In the genomic region with DNA sequence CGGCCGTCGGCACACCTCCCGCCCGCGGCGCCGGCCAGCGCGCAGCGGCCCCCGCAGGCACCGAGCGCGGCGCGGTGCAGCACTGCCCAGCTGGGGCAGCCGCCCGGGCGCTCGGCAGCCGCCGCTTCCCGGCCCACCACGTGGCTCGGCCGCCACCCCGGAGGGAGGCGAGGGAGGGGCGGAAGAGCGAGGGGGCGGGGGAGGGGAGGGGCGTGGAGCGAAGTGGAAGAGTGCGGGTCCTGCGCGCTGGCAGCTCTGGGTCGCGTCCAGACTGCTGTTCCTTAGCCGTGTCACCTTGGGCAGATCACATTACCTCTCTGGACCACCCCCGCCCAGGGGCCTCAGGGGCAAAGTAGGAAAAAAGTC, we compare ENCODE assay signal across 8 mouse cellular contexts. TPM values are rescaled to one million over a fixed set of nuclear protein-coding genes. Genes with fewer than 3 reads are reported as not detected.
DNase-seq lines count a peak whose midpoint lies in the region; ATAC-seq lines count a peak whose summit lies in the region.

Nkain1 (minus strand) TSS at position 126 of the 366 bp plus-strand sequence.

- no peaks in the 10 kb centered on the region for H3K27me3 ChIP-seq in forebrain, embryonic 16.5 days (replicated peaks; ENCODE audit: control insufficient read depth, insufficient read depth, low read length)
- H3K27me3 ChIP-seq in hindbrain, embryonic 16.5 days (replicated peaks; ENCODE audit: control insufficient read depth, insufficient read depth, low read length), result no peaks in the 10 kb centered on the region
- H3K27me3 ChIP-seq in midbrain, embryonic 14.5 days (ENCODE audit: control insufficient read depth, insufficient read depth, low read length), result no peaks in the 10 kb centered on the region

- no peaks in the 10 kb centered on the region for H3K36me3 ChIP-seq in forebrain, embryonic 16.5 days (ENCODE audit: control insufficient read depth, insufficient read depth)
- no peaks in the 10 kb centered on the region for H3K36me3 ChIP-seq in hindbrain, embryonic 16.5 days (ENCODE audit: control insufficient read depth, insufficient read depth, low read length)
- no peaks in the 10 kb centered on the region for H3K36me3 ChIP-seq in midbrain, embryonic 14.5 days (ENCODE audit: control insufficient read depth, insufficient read depth, low read length)

- 0% methylated on average over 12 of the region's 41 CpGs for WGBS in forebrain, embryonic 16.5 days
- WGBS in hindbrain, embryonic 16.5 days, result 0% methylated on average over 39 of the region's 41 CpGs
- under 1% methylated on average over 40 of the region's 41 CpGs for WGBS in midbrain, embryonic 14.5 days

- peak; percentile 51; the same call in 1 of the 2 replicates for ATAC-seq in frontal cortex, adult (ENCODE audit: low TSS enrichment)
- ATAC-seq in forebrain, embryonic 16.5 days, result peak; percentile 79
- peak; percentile 75 for ATAC-seq in hindbrain, embryonic 16.5 days
- ATAC-seq in midbrain, embryonic 14.5 days (ENCODE audit: low FRiP score, low TSS enrichment), result peak; percentile 83

- peak within 1 kb of the TSS; percentile 97 for H3K9ac ChIP-seq in forebrain, embryonic 16.5 days (replicated peaks; ENCODE audit: low read depth, low read length)
- peak within 1 kb of the TSS; percentile 97 for H3K9ac ChIP-seq in hindbrain, embryonic 16.5 days (ENCODE audit: low read depth, low read length)
- peak within 1 kb of the TSS; percentile 98 for H3K9ac ChIP-seq in midbrain, embryonic 14.5 days (replicated peaks; ENCODE audit: low read length)

- intact Hi-C loops in left cerebral cortex, postnatal 36 days (cut with DNase I), result no loop called here

- H3K4me2 ChIP-seq in forebrain, embryonic 16.5 days (ENCODE audit: low read length), result peak within 1 kb of the TSS; percentile 77
- peak within 1 kb of the TSS; percentile 87 for H3K4me2 ChIP-seq in hindbrain, embryonic 16.5 days (ENCODE audit: low read length)
- H3K4me2 ChIP-seq in midbrain, embryonic 14.5 days (ENCODE audit: low read length), result peak within 1 kb of the TSS; percentile 86

- H3K4me3 ChIP-seq in forebrain, embryonic 16.5 days (replicated peaks; ENCODE audit: low read length), result peak within 1 kb of the TSS; percentile 83
- peak within 1 kb of the TSS; percentile 86 for H3K4me3 ChIP-seq in hindbrain, embryonic 16.5 days (ENCODE audit: low read length)
- peak within 1 kb of the TSS; percentile 91 for H3K4me3 ChIP-seq in midbrain, embryonic 14.5 days (replicated peaks; ENCODE audit: low read depth, low read length)

- H3K27ac ChIP-seq in forebrain, embryonic 16.5 days (ENCODE audit: low read length), result peak within 1 kb of the TSS; percentile 83
- peak within 1 kb of the TSS; percentile 90 for H3K27ac ChIP-seq in hindbrain, embryonic 16.5 days (ENCODE audit: low read depth, low read length)
- peak within 1 kb of the TSS; percentile 91 for H3K27ac ChIP-seq in midbrain, embryonic 14.5 days (replicated peaks; ENCODE audit: low read depth, low read length)

- H3K4me1 ChIP-seq in forebrain, embryonic 16.5 days (replicated peaks; ENCODE audit: control insufficient read depth, insufficient read depth, low read length), result peaks cover 38% of the 10 kb centered on the region
- peaks cover 31% of the 10 kb centered on the region for H3K4me1 ChIP-seq in hindbrain, embryonic 16.5 days (ENCODE audit: control insufficient read depth, insufficient read depth, low read depth, low read length)
- peaks cover 18% of the 10 kb centered on the region for H3K4me1 ChIP-seq in midbrain, embryonic 14.5 days (ENCODE audit: control insufficient read depth, insufficient read depth, low read length)

- H3K9me3 ChIP-seq in forebrain, embryonic 16.5 days (ENCODE audit: control insufficient read depth, low read length), result no peaks in the 10 kb centered on the region
- H3K9me3 ChIP-seq in hindbrain, embryonic 16.5 days (ENCODE audit: control insufficient read depth, low read length), result no peaks in the 10 kb centered on the region
- H3K9me3 ChIP-seq in midbrain, embryonic 14.5 days (ENCODE audit: control insufficient read depth, low read length), result no peaks in the 10 kb centered on the region

- no peak for DNase-seq in frontal cortex, postnatal 14 days (ENCODE audit: low spot score in 2 of 2)
- DNase-seq in ZHBTc4 (ENCODE audit: low read depth, low spot score), result peak; percentile 78
- peak in 1 of 2 experiments; percentile 46 for DNase-seq in left cerebral cortex, postnatal 36 days (ENCODE audit: low spot score in 2 of 2)
- DNase-seq in midbrain, embryonic 14.5 days, result peak; percentile 88
- DNase-seq in T-cell, adult 2 months (ENCODE audit: low spot score), result no peak

RNA-seq across cellular contexts. Expression of gene Nkain1, which starts in this region (rescaled TPM):
- polyA plus RNA-seq in forebrain, embryonic 16.5 days (2015; fragmentation: Nextera tagmentation; extraction: Ambion mirVana), result 7.1 and 8.1 TPM in 2 replicates
- 2.4 and 6.6 TPM in 2 replicates for polyA plus RNA-seq in hindbrain, embryonic 16.5 days (2015; fragmentation: Nextera tagmentation; extraction: Ambion mirVana)
- total RNA-seq in left cerebral cortex, postnatal 36 days (2021), result 10 to 100 TPM; 30.4 to 43.3 TPM
- 25.7 and 76.6 TPM in 2 replicates for polyA plus RNA-seq in midbrain, embryonic 14.5 days (2014; fragmentation: Nextera tagmentation; extraction: Ambion mirVana)

Comparison
In these comparisons a context has a peak if more than half of its experiments do, and no peak if none do; other contexts are left out.
1. DNase-seq: peak in ZHBTc4 (single experiment) and midbrain, embryonic 14.5 days (single experiment); none in frontal cortex, postnatal 14 days (0 of 2) and T-cell, adult 2 months (single experiment).
2. Peak in every context shown above with its lines, with median percentiles within 50 percentile points of each other: ATAC-seq, H3K27ac ChIP-seq, H3K4me2 ChIP-seq, H3K4me3 ChIP-seq and H3K9ac ChIP-seq.